Mouse (Mus musculus): Measurements from ENCODE around the gene Myo10. TPM values are rescaled to one million over a fixed set of nuclear protein-coding genes. Genes with fewer than 3 reads are reported as not detected.

The Myo10 gene
- polyA plus RNA-seq, 1 experiment from 2014 or later = 77.7 TPM

DNA sequence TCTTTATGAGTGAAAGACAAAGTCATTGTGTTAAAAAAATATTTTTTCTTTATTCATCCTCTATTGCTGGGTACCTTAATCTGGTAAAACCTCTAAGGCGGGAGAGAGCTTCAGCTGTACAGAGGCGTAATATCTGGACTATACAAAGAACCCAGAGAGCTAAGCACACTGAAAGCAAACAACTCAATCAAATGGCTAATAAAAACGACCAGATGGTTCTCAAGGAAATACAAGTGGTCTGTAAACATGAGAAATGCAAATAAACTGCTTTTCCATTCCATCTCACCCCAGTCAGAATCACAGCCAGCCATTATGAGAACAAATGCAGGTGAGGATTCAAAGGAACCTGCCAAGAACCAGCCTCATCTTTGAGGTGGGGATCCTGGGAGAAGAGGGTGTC lies 192.2 kb downstream of the Myo10 start:
- Histone ChIP-seq H3K9ac (replicated peaks) (no peak overlapping the region), H3K27ac (replicated peaks) (no peak overlapping the region), H3K4me3 (no peak overlapping the region), H3K9me3 (peaks cover 14% of the 10 kb centered on the region), H3K27me3 (no peaks in the 10 kb centered on the region), H3K4me2 (replicated peaks) (no peak overlapping the region), H3K4me1 (no peaks in the 10 kb centered on the region), H3K36me3 (peaks cover 66% of the 10 kb centered on the region)
- ATAC-seq (ENCODE audit: low FRiP score, low read depth) = no peak
- WGBS = 80% methylated on average over 3 of the region's 3 CpGs

- ATAC-seq (ENCODE audit: low FRiP score, low read depth) = no peak
- WGBS = 92% methylated on average over 2 of the region's 2 CpGs
- no peak overlapping the region for H3K27ac ChIP-seq (replicated peaks)
- H3K4me3 ChIP-seq = no peak overlapping the region
- H3K27me3 ChIP-seq = no peaks in the 10 kb centered on the region
- peaks cover 39% of the 10 kb centered on the region for H3K36me3 ChIP-seq
- H3K9ac ChIP-seq (replicated peaks) = no peak overlapping the region
- peaks cover 14% of the 10 kb centered on the region for H3K9me3 ChIP-seq
- H3K4me2 ChIP-seq (replicated peaks) = no peak overlapping the region
- no peaks in the 10 kb centered on the region for H3K4me1 ChIP-seq
Measured at GRCm38 (mm10) chr15:25817191-25817590, 194.9 kb downstream of the Myo10 start.

- Histone ChIP-seq H3K9me3 (no peaks in the 10 kb centered on the region), H3K4me2 (replicated peaks) (no peak overlapping the region), H3K4me1 (no peaks in the 10 kb centered on the region), H3K4me3 (no peak overlapping the region), H3K9ac (replicated peaks) (no peak overlapping the region), H3K27ac (replicated peaks) (no peak overlapping the region), H3K27me3 (no peaks in the 10 kb centered on the region), H3K36me3 (no peaks in the 10 kb centered on the region)
- ATAC-seq (ENCODE audit: low FRiP score, low read depth) = no peak
Measured at GRCm38 (mm10) chr15:25821981-25822380, 199.7 kb downstream of the Myo10 start.

DNA sequence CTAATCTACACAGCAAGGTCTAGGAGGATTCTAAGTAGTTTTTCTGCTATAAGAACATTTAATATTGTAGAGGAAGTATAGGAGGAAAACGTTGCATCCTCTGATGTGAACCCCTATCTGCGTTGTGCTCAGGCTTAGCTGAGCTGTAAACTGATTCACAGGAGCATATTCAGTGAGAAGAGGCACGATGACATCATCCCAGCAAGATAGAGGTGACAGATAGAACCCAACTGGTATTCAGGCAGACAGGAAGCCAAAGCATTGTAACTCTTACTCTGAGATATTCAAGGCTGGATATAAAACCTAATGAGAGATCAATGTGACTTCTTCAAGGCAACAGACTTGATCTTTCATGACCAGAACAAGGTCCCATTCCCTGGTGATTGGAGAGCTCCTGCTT lies 200.3 kb downstream of the Myo10 start:
- no peak overlapping the region for H3K4me2 ChIP-seq (replicated peaks)
- no peak overlapping the region for H3K27ac ChIP-seq (replicated peaks)
- no peaks in the 10 kb centered on the region for H3K4me1 ChIP-seq
- ATAC-seq (ENCODE audit: low FRiP score, low read depth) = no peak
- 60% methylated on average over 3 of the region's 3 CpGs for WGBS
- H3K9me3 ChIP-seq = no peaks in the 10 kb centered on the region
- no peak overlapping the region for H3K9ac ChIP-seq (replicated peaks)
- no peaks in the 10 kb centered on the region for H3K27me3 ChIP-seq
- H3K36me3 ChIP-seq = no peaks in the 10 kb centered on the region
- no peak overlapping the region for H3K4me3 ChIP-seq

- 86% methylated on average over 8 of the region's 8 CpGs for WGBS
- no peak overlapping the region for H3K27ac ChIP-seq (replicated peaks)
- H3K9me3 ChIP-seq = no peaks in the 10 kb centered on the region
- H3K4me2 ChIP-seq (replicated peaks) = no peak overlapping the region
- no peaks in the 10 kb centered on the region for H3K27me3 ChIP-seq
- no peaks in the 10 kb centered on the region for H3K36me3 ChIP-seq
- no peak for ATAC-seq (ENCODE audit: low FRiP score, low read depth)
- H3K4me1 ChIP-seq = no peaks in the 10 kb centered on the region
- H3K4me3 ChIP-seq = no peak overlapping the region
- H3K9ac ChIP-seq (replicated peaks) = no peak overlapping the region
Measured at GRCm38 (mm10) chr15:25826531-25826961, 204.2 kb downstream of the Myo10 start.

DNA sequence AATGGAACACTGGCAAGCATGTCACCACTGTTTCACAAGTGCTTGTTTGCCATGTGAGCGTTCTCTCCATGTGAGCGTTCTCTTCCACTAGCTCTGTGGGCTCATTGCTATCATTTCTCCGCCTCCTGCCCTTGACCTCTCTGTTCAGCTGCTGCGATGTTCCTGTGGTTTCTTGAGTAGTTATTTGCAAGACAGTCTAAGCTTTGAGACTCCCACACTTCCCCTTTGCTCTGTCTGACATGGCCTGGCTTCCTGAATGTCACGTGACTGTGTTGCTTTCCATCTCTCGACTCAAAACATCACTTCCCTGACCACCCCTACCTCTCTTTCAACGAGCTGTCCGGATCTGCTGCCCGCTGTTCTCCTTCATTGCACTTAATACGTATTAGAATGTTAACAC lies 206.1 kb downstream of the Myo10 start:
- no peak overlapping the region for H3K4me2 ChIP-seq (replicated peaks)
- H3K36me3 ChIP-seq = no peaks in the 10 kb centered on the region
- H3K9me3 ChIP-seq = no peaks in the 10 kb centered on the region
- H3K9ac ChIP-seq (replicated peaks) = no peak overlapping the region
- no peak overlapping the region for H3K27ac ChIP-seq (replicated peaks)
- no peak for ATAC-seq (ENCODE audit: low FRiP score, low read depth)
- no peak overlapping the region for H3K4me3 ChIP-seq
- WGBS = 78% methylated on average over 10 of the region's 10 CpGs
- no peaks in the 10 kb centered on the region for H3K4me1 ChIP-seq
- no peaks in the 10 kb centered on the region for H3K27me3 ChIP-seq

- H3K27ac ChIP-seq (replicated peaks) = no peak overlapping the region
- H3K36me3 ChIP-seq = no peaks in the 10 kb centered on the region
- H3K4me3 ChIP-seq = no peak overlapping the region
- ATAC-seq (ENCODE audit: low FRiP score, low read depth) = no peak
- WGBS = 92% methylated on average over 2 of the region's 2 CpGs
- H3K9me3 ChIP-seq = no peaks in the 10 kb centered on the region
- H3K9ac ChIP-seq (replicated peaks) = no peak overlapping the region
- no peaks in the 10 kb centered on the region for H3K4me1 ChIP-seq
- H3K27me3 ChIP-seq = no peaks in the 10 kb centered on the region
- no peak overlapping the region for H3K4me2 ChIP-seq (replicated peaks)
Measured at GRCm38 (mm10) chr15:25830426-25830825, 208.1 kb downstream of the Myo10 start.

- 71% methylated on average over 2 of the region's 2 CpGs for WGBS
Measured at GRCm38 (mm10) chr15:25834282-25834681, 212.0 kb downstream of the Myo10 start.

GRCm38 (mm10) chr15:25834920-25835674 lies 212.8 kb downstream of the Myo10 start:
- H3K27me3 ChIP-seq = no peaks in the 10 kb centered on the region
- H3K4me3 ChIP-seq = no peak overlapping the region
- 85% methylated on average over 17 of the region's 17 CpGs for WGBS
- ATAC-seq (ENCODE audit: low FRiP score, low read depth) = no peak
- H3K4me1 ChIP-seq = no peaks in the 10 kb centered on the region
- H3K36me3 ChIP-seq = no peaks in the 10 kb centered on the region
- H3K9ac ChIP-seq (replicated peaks) = no peak overlapping the region
- H3K27ac ChIP-seq (replicated peaks) = no peak overlapping the region
- H3K9me3 ChIP-seq = no peaks in the 10 kb centered on the region
- no peak overlapping the region for H3K4me2 ChIP-seq (replicated peaks)

More at GRCm38 (mm10) chr15:25834282-25834681, 212.0 kb downstream of the Myo10 start:
- Histone ChIP-seq H3K4me2 (replicated peaks) (no peak overlapping the region), H3K4me3 (no peak overlapping the region), H3K27ac (replicated peaks) (no peak overlapping the region), H3K27me3 (no peaks in the 10 kb centered on the region), H3K9me3 (no peaks in the 10 kb centered on the region), H3K36me3 (no peaks in the 10 kb centered on the region), H3K9ac (replicated peaks) (no peak overlapping the region), H3K4me1 (no peaks in the 10 kb centered on the region)
- no peak for ATAC-seq (ENCODE audit: low FRiP score, low read depth)

GRCm38 (mm10) chr15:25842462-25843085 lies 220.2 kb downstream of the Myo10 start:
- Histone ChIP-seq H3K4me3 (peak overlapping the region; percentile 77), H3K27me3 (peaks cover 29% of the 10 kb centered on the region), H3K4me1 (peaks cover 8% of the 10 kb centered on the region), H3K4me2 (replicated peaks) (peak overlapping the region; percentile 98), H3K9ac (replicated peaks) (peak overlapping the region; percentile 79), H3K27ac (replicated peaks) (no peak overlapping the region), H3K36me3 (no peaks in the 10 kb centered on the region), H3K9me3 (no peaks in the 10 kb centered on the region; the same call in 1 of the 2 replicates)
- WGBS = 13% methylated on average over 16 of the region's 16 CpGs
- ATAC-seq (ENCODE audit: low FRiP score, low read depth) = peak; percentile 11; the same call in 1 of the 2 replicates

- Histone ChIP-seq H3K4me3 (peak within 1 kb of the TSS; percentile 77), H3K4me2 (replicated peaks) (peak within 1 kb of the TSS; percentile 98), H3K36me3 (no peaks in the 10 kb centered on the region), H3K9me3 (no peaks in the 10 kb centered on the region; the same call in 1 of the 2 replicates), H3K4me1 (peaks cover 8% of the 10 kb centered on the region), H3K27me3 (peaks cover 29% of the 10 kb centered on the region), H3K9ac (replicated peaks) (peak within 1 kb of the TSS; percentile 79), H3K27ac (replicated peaks) (no peak within 1 kb of the TSS)
- ATAC-seq (ENCODE audit: low FRiP score, low read depth) = peak; percentile 85
- 1% methylated on average over 43 of the region's 72 CpGs for WGBS
Measured at GRCm38 (mm10) chr15:25843086-25843991, 221.0 kb downstream of the Myo10 start, which contains the start of gene Retreg1. Gene Retreg1, plus strand, starts transcription at chr15:25843180.
